Mouse (Mus musculus) megakaryocyte, adult 5-6 weeks (primary cell): ENCODE results near the gene Osbpl11. TPM values are rescaled to one million over a fixed set of nuclear protein-coding genes. Genes with fewer than 3 reads are reported as not detected.
"Not testable (repeated sequence)": the region's sequence is repeated elsewhere in the genome, so short reads cannot be mapped to it uniquely, and the experiment has no call there.

Source experiments
- ATAC-seq: 2 replicates; pipeline ENCODE4 v1.8.0; 2016; ENCODE audit warnings: mild to moderate bottlenecking, inconsistent platforms; ENCODE audit not compliant: poor library complexity, severe bottlenecking
- total RNA-seq, 2 experiments: library from RNA; stranded (forward) in 1 of 2; stranded (reverse) in 1 of 2; fragments of 153-499, 151-499 nt in 1 of 2; fragments of 221-1000, 200-1000 nt in 1 of 2; gene quantifications; 2 replicates each; pipeline versions ENCODE4 v1.2.3 to v1.2.4; 2015 to 2017

Osbpl11 gene
- total RNA-seq (2015) (17.2 and 18.4 TPM in 2 replicates), total RNA-seq (2017) (29.1 and 30.0 TPM in 2 replicates)

DNA sequence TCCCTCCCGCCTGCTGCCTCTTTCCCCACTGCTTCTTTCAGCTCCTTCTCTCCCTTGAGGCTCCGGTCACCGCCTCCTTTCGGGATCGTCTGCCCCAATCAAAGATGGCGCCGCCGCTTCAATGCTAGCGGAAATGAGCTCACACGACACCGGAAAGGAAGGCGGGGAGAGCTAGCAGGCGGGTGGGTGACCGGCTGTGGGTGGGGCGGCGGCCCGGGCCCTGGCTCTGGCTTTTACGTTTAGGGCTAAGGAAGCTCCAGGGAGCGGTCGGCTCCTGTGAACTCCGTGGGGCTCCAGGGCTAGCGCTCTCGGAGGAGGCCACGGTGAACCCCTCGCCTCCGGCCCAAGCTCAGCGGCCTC is at the start of gene Osbpl11:
Gene Osbpl11 (plus strand): TSS at position 171 of the 360 bp plus-strand sequence.
- ATAC-seq = peak; percentile 99

GRCm38 (mm10) chr16:33135167-33135566 is 49.7 kb upstream of the Osbpl11 start:
- no peak for ATAC-seq

GRCm38 (mm10) chr16:33139061-33139460 is 45.8 kb upstream of the Osbpl11 start:
- not testable (repeated sequence) for ATAC-seq

- ATAC-seq = no peak
Measured at GRCm38 (mm10) chr16:33141758-33142280, 43.1 kb upstream of the Osbpl11 start.

- no peak for ATAC-seq
Measured at GRCm38 (mm10) chr16:33143452-33143851, 41.4 kb upstream of the Osbpl11 start.

DNA sequence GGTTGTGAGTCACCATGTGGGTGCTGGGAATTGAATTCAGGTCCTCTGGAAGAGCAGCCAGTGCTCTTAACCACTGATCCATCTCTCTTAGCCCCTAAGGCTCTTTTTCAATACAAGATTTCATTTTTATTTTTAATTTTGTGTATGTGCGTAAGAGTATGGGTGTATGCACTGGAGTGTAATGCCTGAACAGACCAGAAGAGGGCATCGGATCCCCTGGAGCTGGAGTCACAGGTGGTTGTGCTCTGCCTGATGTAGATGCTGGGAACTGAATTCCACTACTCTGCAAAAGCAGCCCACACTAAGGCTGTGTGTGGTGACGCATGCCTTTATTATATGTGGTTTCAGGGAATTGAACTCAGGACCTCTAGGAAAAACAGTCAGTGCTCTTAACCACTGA is 38.7 kb upstream of the Osbpl11 start:
- no peak for ATAC-seq

- no peak for ATAC-seq
Measured at GRCm38 (mm10) chr16:33148135-33148534, 36.7 kb upstream of the Osbpl11 start.

DNA sequence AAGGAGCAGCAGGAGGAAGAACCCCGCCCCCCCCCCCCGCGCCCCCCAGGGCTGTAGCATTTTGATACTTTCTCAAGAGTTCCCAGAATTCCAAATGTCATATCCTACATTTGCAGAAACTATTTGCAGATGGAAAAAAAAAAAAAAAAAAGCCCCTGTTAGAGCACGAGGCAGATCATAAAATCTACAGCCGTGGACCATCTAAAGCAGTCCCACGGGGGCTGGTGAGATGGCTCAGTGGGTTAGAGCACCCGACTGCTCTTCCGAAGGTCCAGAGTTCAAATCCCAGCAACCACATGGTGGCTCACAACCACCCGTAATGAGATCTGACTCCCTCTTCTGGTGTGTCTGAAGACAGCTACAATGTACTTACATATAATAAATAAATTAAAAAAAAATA is 34.0 kb upstream of the Osbpl11 start:
- not testable (repeated sequence) for ATAC-seq

- ATAC-seq = 0 out of 2 replicates have a peak, but pooled peaks have one; percentile 27
Measured at GRCm38 (mm10) chr16:33151558-33151957, 33.3 kb upstream of the Osbpl11 start.

DNA sequence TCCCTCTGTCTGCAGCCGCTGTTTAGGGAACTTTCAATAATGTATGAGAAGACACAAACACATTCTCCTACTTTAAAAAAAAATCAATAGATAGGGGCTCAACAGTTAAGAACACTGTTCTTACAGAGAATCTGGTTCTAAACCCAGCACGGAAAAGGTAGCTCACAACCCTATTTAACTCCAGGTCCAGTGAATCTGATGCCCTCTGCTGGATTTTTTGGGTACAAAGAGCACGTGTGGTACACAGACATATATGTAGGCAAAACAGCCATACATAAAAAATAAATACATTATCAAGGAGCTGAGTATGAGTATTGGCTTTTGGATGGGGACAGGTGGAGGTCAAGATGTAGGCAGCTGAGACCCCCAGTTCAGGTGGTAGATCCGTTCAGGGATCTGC is 29.9 kb upstream of the Osbpl11 start:
- ATAC-seq = peak; percentile 58

DNA sequence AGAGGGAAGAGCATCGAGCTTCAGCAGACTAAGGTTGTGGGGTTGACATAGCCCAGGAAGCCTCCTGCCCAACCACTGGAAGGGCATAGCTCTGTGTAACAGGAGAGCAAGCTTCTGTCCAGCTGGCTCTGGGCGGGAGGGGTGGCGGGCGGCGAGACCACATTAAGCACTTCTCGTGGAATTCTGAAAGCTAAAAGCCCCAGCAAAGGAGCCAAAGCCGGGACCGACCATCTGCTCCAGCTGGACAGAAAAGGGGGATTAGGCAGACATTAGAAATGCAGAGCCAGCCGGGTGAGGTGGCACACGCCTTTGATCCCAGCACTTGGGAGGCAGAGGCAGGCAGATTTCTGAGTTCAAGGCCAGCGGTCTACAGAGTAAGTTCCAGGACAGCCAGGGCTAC is 26.9 kb upstream of the Osbpl11 start:
- ATAC-seq = no peak

DNA sequence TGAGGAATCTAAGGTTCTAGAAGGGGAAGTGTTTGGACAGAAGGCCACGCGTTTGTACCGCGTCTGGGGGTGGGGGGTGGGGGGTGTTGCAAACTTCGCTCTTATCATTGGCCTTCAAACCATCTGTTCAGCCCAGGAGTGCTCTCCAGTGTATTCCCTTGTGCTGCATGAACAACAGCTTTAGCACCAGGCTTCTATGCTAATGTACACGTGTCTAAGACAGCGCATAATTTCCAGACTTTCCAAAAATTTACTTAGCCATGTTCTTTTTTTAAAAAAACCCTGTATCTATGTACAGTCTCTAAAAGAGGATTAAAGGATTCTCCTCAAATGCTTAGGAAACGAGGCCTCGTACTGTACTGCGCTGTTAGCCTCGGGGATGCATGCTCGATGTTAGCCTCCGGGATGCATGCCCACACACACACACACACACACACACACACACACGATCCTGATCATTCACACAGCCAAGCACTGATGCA is 26.2 kb upstream of the Osbpl11 start:
- ATAC-seq = peak; percentile 70

- peak; percentile 55 for ATAC-seq
Measured at GRCm38 (mm10) chr16:33159363-33159762, 25.5 kb upstream of the Osbpl11 start.

GRCm38 (mm10) chr16:33163330-33164090 is 21.4 kb upstream of the Osbpl11 start:
- no peak for ATAC-seq

- peak; percentile 68 for ATAC-seq
Measured at GRCm38 (mm10) chr16:33166284-33166683, 18.6 kb upstream of the Osbpl11 start.

DNA sequence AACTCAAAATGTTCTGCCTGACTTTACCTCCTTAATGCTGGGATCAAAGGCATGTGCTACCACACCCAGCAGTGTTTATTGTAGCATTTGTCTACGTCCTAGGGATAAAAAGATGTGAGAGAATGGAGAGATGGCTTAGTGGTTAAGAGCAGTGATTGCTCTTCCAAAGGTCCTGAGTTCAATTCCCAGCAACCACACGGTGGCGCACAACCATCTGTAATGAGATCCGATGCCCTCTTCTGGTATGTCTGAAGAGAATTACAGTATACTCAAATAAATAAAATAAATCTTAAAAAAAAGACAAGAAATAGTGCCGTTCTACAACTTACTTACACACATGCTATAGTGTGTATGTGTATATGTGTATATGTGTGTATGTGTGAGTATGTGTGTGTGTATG is 17.3 kb upstream of the Osbpl11 start:
- ATAC-seq = no peak

- ATAC-seq = peak; percentile 86
Measured at GRCm38 (mm10) chr16:33169471-33170034, 15.3 kb upstream of the Osbpl11 start.

DNA sequence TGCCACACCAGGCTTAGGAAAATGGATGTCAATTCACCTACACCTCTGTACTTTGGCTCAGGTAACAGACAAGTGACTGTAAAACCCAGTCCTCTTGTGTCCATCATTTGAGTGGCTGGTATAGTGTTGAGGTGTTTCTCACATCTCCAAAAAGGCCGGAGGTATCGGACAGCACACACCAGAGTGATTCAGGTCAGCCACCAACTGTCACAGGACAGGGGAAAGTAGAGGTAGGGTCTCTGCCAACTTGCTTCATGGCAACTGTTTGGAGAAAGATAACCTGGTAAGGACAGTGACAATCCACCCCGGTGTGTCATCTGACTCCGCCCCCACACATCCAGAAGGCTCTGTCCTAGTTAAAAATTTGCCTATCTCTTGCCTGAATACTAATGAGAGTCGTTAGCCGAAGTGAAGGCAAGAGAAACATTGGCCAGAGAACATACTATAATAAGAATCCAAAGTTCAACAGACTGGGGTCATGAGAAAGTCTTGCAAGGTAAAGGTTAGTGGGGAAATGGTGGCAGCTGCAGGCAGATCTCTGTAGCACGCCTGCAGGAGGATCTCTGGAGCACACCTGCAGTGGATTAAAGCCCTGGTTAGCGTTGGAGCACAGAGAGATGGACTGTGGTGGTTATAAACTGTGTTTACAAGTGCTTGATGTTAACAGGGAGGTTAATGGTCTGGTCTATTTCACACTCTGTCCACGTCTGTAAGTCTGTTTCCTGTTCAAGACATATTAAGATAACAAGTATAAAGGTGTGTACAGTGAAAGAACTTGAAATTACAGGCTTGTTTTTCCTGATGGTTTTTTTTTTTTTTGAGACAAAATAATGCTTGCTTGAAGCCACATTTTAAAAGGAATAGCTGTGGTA is 13.9 kb upstream of the Osbpl11 start:
- ATAC-seq = no peak

DNA sequence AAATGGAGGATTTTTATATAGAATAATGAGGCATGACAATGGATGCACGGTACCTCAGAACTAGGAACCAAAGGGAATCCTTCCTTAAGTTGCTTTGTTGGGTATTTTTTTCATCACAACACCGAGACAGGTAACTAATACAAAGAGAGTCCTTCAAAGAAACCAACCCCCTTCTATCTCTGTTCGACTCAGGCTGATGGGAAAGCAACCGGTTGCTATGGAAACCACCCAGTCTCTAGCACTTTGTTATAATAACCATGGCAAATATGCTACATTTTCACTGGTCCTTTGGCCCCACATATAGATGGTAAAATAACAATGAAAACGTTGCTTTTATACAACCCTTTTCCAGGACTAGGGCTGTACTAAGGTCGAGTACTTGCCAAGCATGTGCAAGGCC is 13.1 kb upstream of the Osbpl11 start:
- no peak for ATAC-seq

GRCm38 (mm10) chr16:33173151-33173550 is 11.7 kb upstream of the Osbpl11 start:
- ATAC-seq = no peak

GRCm38 (mm10) chr16:33174695-33175094 is 10.2 kb upstream of the Osbpl11 start:
- no peak for ATAC-seq
